Mouse (Mus musculus) cerebellum, postnatal 36 days (tissue): ENCODE results near the gene Ahrr.

Source experiments
- DNase-seq, 2 experiments: peaks; one replicate each; pipeline ENCODE4 v3.0.0; 2021 to 2022; ENCODE audit warnings: mixed read lengths in 2 of 2

Ahrr gene

GRCm38 (mm10) chr13:74237574-74237973, 54.6 kb downstream of the Ahrr start:
- no peak for DNase-seq

DNA sequence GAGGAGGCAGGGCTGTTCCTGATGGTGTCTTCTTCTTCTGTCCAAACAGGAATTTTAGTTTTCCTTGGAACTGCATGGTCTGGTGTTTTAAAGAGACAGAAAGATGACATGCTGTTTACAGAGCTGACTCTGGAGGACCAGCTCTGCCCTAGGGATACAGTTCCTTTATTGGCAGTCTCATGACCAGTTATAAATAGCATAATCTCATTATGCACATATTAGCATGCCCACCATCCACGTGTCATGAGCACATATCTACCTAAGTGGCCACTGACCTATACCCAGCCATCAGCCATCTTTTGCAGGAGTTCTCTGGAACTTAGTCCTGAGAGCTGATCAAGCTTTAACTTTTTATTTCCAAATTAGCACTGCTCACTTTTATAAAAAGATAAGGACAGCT, 71.5 kb downstream of the Ahrr start:
- no peak for DNase-seq

DNA sequence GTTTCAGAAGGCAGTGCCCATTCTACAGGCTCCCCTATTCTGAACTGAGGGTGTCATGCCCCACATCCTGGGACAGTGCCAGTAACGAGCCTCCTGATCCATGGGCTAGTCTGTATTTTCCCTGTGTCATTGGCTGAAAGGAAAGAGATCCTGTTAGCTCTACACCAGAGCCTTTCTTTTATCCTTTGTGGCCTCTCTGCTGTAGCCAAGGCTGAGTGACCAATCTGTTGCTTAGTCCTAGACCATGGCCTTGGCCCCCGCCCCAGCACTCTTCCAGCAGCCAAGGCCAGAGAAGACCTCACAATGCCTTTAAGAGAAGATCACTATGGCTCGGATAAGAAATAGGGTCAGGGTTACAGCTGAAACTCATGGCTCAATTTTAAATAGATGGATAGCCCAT, 73.7 kb downstream of the Ahrr start:
- no peak for DNase-seq

- DNase-seq, result peak in 1 of 2 experiments; percentile 16
Measured at GRCm38 (mm10) chr13:74208986-74209345, 83.2 kb downstream of the Ahrr start.

GRCm38 (mm10) chr13:74208317-74208985, 83.7 kb downstream of the Ahrr start, which contains the start of gene Exoc3:
Exoc3 (minus strand) TSS chr13:74208732.
- DNase-seq, result peak; percentile 90 to 91

DNA sequence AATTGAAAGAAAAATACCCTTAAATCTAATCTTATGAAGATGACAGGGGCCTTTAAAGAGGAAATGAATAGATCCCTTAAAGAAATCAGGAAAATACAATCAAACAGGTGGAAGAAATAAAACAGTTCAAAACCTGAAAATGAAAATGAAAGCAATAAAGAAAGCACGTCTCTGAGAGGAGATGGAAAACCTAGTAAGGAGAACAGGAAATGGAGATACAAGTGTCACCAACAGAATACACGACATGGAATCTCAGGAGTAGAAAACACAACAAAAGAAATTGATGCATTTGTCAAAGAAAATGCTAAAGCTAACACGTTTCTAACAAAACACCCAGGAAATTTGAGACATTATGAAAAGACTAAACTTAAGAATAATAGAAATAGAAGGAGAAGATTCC, 95.7 kb downstream of the Ahrr start:
- DNase-seq, result no peak

GRCm38 (mm10) chr13:74192613-74193012, 99.5 kb downstream of the Ahrr start:
- no peak for DNase-seq

- DNase-seq, result no peak
Measured at GRCm38 (mm10) chr13:74183011-74183695, 109.0 kb downstream of the Ahrr start.

- DNase-seq, result no peak
Measured at GRCm38 (mm10) chr13:74172036-74172435, 120.1 kb downstream of the Ahrr start.

DNA sequence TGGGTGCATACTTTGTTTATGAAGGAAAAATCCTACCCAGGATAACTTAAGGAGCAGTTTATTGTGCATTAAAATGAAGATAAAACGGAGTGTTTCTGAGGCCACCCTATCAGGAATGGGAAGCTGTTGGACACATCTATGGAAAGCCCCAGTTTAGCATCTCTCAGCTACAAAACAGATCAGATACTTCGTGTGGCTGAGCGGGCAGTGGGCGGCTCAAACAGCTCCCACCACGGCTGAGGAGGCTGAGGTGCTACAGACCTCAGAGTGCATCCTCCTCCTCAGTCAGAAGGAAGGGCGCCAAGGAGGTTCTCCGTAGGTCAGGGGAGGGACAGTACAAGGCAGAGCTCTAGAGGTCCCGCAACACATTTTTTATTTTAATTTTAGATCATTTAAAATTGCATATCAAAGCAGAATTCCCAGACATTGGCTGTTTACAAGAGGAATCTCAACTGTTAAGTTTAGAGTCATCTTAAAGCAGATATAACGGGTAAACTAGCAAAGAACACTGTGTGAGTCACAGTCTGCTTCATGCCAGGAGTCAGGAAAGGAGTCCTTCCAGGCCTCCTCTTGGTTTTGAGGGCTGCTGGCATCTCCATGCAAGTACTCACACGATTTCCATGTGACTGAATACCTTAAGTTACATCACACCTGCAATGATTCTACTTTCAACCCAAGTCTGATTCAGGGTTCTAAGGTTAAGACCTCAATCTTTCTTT, 122.5 kb downstream of the Ahrr start:
- no peak for DNase-seq

DNA sequence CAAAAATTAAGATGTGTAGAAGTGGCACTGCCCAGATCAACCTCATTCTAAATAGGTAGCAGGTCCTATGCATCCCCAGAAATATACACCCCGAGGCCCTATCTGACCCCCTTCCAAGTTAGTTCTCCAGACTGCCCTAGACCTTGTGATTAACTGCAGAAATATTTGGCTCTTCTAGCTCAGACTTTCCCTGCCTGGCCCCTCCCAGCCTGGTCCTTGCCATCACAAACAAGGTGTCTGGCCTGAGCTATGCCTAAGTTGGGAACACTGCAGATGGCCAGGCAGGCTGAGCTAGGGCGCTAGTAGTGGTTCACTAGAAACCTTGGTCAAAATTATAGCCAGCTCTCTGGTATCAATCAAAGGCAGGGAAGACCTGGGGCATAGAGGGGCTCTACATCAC, 124.6 kb downstream of the Ahrr start:
- no peak for DNase-seq

- peak in 1 of 2 experiments; percentile 7 for DNase-seq
Measured at GRCm38 (mm10) chr13:74167057-74167413, 125.1 kb downstream of the Ahrr start.

GRCm38 (mm10) chr13:74166348-74167056, 125.6 kb downstream of the Ahrr start:
- peak; percentile 25 to 42 for DNase-seq
